Mouse (Mus musculus): ENCODE results near the gene Phf3. TPM values are rescaled to one million over a fixed set of nuclear protein-coding genes. Genes with fewer than 3 reads are reported as not detected.

Gene Phf3
- polyA plus RNA-seq, 1 experiment, result 9.9 TPM

DNA sequence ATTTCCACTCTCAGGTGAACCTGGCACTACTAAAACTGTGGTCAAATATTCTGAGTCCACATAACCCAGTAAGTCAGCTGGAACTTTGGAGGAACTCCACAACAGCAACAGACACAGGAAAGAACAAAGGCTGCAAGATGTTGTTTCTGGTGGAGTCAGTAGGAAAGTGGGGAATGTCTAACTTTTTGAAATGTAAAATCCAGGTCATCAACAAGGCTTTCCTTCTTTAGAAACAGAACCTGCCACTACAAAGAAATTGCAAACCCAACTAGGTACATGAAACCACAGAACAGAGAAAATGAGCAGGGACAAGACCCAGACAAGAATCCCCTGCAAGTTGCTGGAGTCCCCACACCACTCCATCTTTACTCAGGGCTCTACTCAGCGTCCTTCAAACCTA, 26.0 kb downstream of the Phf3 start:
- peaks cover 86% of the 10 kb centered on the region for H3K79me3 ChIP-seq (ENCODE audit: low read depth)
- H3K79me2 ChIP-seq (ENCODE audit: control insufficient read depth, insufficient read depth), result peaks cover 98% of the 10 kb centered on the region
- no peak for TF ChIP-seq MYOG (IDR thresholded peaks at IDR 0.05; ENCODE audit: control insufficient read depth, extremely low read depth, insufficient read length)
- TF ChIP-seq MYOD1 (IDR thresholded peaks at IDR 0.05; ENCODE audit: control insufficient read depth, insufficient read length, low read depth), result no peak
- TF ChIP-seq USF1 (IDR thresholded peaks at IDR 0.05; ENCODE audit: low read depth), result no peak
- no peaks in the 10 kb centered on the region for H3K27me3 ChIP-seq (ENCODE audit: control insufficient read depth, insufficient read depth, insufficient read length)
- H3K36me3 ChIP-seq (ENCODE audit: control insufficient read depth, insufficient read depth), result peaks cover 7% of the 10 kb centered on the region
- H3ac ChIP-seq (ENCODE audit: control insufficient read depth, insufficient read length, low read depth), result no peak overlapping the region
- H3K4me3 ChIP-seq (ENCODE audit: insufficient read depth, poor library complexity, severe bottlenecking), result no peak overlapping the region

- Histone ChIP-seq H3K27me3 (ENCODE audit: control insufficient read depth, insufficient read depth, insufficient read length) (no peaks in the 10 kb centered on the region), H3K4me3 (ENCODE audit: insufficient read depth, poor library complexity, severe bottlenecking) (no peak overlapping the region), H3K79me3 (ENCODE audit: low read depth) (peaks cover 73% of the 10 kb centered on the region), H3K36me3 (ENCODE audit: control insufficient read depth, insufficient read depth) (peaks cover 44% of the 10 kb centered on the region), H3K79me2 (ENCODE audit: control insufficient read depth, insufficient read depth) (peaks cover 98% of the 10 kb centered on the region), H3ac (ENCODE audit: control insufficient read depth, insufficient read length, low read depth) (no peak overlapping the region)
- TF ChIP-seq CEBPB (IDR thresholded peaks at IDR 0.05; ENCODE audit: low read depth), result no peak
- TF ChIP-seq MAX (IDR thresholded peaks at IDR 0.05), result no peak
- TF ChIP-seq USF1 (IDR thresholded peaks at IDR 0.05; ENCODE audit: low read depth), result no peak
- no peak for TF ChIP-seq MYOG (IDR thresholded peaks at IDR 0.05; ENCODE audit: control insufficient read depth, extremely low read depth, insufficient read length)
- TF ChIP-seq MYOD1 (IDR thresholded peaks at IDR 0.05; ENCODE audit: control insufficient read depth, insufficient read length, low read depth), result no peak
- TF ChIP-seq FOSL1 (IDR thresholded peaks at IDR 0.05; ENCODE audit: insufficient read depth, low read length, poor library complexity, severe bottlenecking), result no peak
- no peak for TF ChIP-seq CTCF (IDR thresholded peaks at IDR 0.05; ENCODE audit: control insufficient read depth, insufficient read depth, insufficient read length)
Observed at GRCm38 (mm10) chr1:30839662-30840061, 34.1 kb downstream of the Phf3 start.

DNA sequence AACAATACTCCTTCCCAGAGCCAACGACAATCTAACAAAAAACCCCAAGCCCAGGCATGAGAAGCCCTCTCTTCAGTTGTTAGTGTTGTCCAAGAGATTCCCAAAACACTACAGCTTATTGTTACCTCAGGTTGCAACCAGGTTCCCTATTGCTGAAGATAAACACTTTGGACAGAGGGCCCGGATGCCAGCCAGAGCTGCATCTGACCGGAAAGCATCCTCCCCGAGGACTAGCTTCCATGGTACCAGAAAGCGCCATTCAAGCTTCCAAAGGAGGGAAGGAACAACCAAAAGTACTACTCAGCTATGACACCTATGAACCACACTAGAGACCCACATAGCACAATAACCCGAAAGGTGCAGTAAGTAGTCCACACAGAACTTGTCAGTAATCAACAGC, 38.2 kb downstream of the Phf3 start:
- peaks cover 84% of the 10 kb centered on the region for H3K79me2 ChIP-seq (ENCODE audit: control insufficient read depth, insufficient read depth)
- H3K27me3 ChIP-seq (ENCODE audit: control insufficient read depth, insufficient read depth, insufficient read length), result no peaks in the 10 kb centered on the region
- no peak overlapping the region for H3ac ChIP-seq (ENCODE audit: control insufficient read depth, insufficient read length, low read depth)
- no peak for TF ChIP-seq CTCF (IDR thresholded peaks at IDR 0.05; ENCODE audit: control insufficient read depth, insufficient read depth, insufficient read length)
- TF ChIP-seq MYOG (IDR thresholded peaks at IDR 0.05; ENCODE audit: control insufficient read depth, extremely low read depth, insufficient read length), result no peak
- no peak for TF ChIP-seq MAX (IDR thresholded peaks at IDR 0.05)
- TF ChIP-seq CEBPB (IDR thresholded peaks at IDR 0.05; ENCODE audit: low read depth), result no peak
- no peak for TF ChIP-seq MYOD1 (IDR thresholded peaks at IDR 0.05; ENCODE audit: control insufficient read depth, insufficient read length, low read depth)
- TF ChIP-seq FOSL1 (IDR thresholded peaks at IDR 0.05; ENCODE audit: insufficient read depth, low read length, poor library complexity, severe bottlenecking), result no peak
- TF ChIP-seq USF1 (IDR thresholded peaks at IDR 0.05; ENCODE audit: low read depth), result no peak
- H3K36me3 ChIP-seq (ENCODE audit: control insufficient read depth, insufficient read depth), result peaks cover 43% of the 10 kb centered on the region
- H3K79me3 ChIP-seq (ENCODE audit: low read depth), result peaks cover 60% of the 10 kb centered on the region
- no peak overlapping the region for H3K4me3 ChIP-seq (ENCODE audit: insufficient read depth, poor library complexity, severe bottlenecking)

GRCm38 (mm10) chr1:30832778-30833177, 40.9 kb downstream of the Phf3 start:
- peaks cover 50% of the 10 kb centered on the region for H3K36me3 ChIP-seq (ENCODE audit: control insufficient read depth, insufficient read depth)
- TF ChIP-seq MYOD1 (IDR thresholded peaks at IDR 0.05; ENCODE audit: control insufficient read depth, insufficient read length, low read depth), result no peak
- TF ChIP-seq USF1 (IDR thresholded peaks at IDR 0.05; ENCODE audit: low read depth), result no peak
- TF ChIP-seq MAX (IDR thresholded peaks at IDR 0.05), result no peak
- no peak for TF ChIP-seq CTCF (IDR thresholded peaks at IDR 0.05; ENCODE audit: control insufficient read depth, insufficient read depth, insufficient read length)
- no peak for TF ChIP-seq CEBPB (IDR thresholded peaks at IDR 0.05; ENCODE audit: low read depth)
- no peak for TF ChIP-seq MYOG (IDR thresholded peaks at IDR 0.05; ENCODE audit: control insufficient read depth, extremely low read depth, insufficient read length)
- TF ChIP-seq FOSL1 (IDR thresholded peaks at IDR 0.05; ENCODE audit: insufficient read depth, low read length, poor library complexity, severe bottlenecking), result no peak

DNA sequence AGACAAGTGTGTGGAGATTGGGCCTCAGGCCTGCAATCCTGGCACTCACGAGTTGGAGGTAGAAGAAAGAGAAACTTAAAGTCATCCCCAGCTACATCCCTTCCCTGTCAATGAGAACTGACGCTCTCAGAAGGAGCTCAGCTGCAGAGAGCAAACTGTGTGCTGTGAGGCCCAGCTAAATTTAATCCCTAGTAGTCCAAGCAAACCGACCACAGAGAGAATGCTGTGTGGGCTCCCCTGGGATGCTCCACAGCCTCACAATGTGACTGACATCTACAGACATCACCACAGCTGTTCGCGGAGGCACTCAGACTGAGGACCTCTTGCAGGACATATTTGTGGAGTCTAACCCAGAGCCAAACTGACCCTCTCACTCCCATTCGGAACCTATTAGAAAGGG, 54.3 kb downstream of the Phf3 start:
- Histone ChIP-seq H3K4me3 (ENCODE audit: insufficient read depth, poor library complexity, severe bottlenecking) (no peak overlapping the region), H3K79me3 (ENCODE audit: low read depth) (peaks cover 3% of the 10 kb centered on the region), H3K79me2 (ENCODE audit: control insufficient read depth, insufficient read depth) (no peaks in the 10 kb centered on the region), H3ac (ENCODE audit: control insufficient read depth, insufficient read length, low read depth) (no peak overlapping the region), H3K27me3 (ENCODE audit: control insufficient read depth, insufficient read depth, insufficient read length) (no peaks in the 10 kb centered on the region), H3K36me3 (ENCODE audit: control insufficient read depth, insufficient read depth) (peaks cover 38% of the 10 kb centered on the region)
- TF ChIP-seq MAX (IDR thresholded peaks at IDR 0.05) (no peak), MYOD1 (IDR thresholded peaks at IDR 0.05; ENCODE audit: control insufficient read depth, insufficient read length, low read depth) (no peak)

More at GRCm38 (mm10) chr1:30832778-30833177, 40.9 kb downstream of the Phf3 start:
- H3K4me3 ChIP-seq (ENCODE audit: insufficient read depth, poor library complexity, severe bottlenecking), result no peak overlapping the region
- H3K27me3 ChIP-seq (ENCODE audit: control insufficient read depth, insufficient read depth, insufficient read length), result no peaks in the 10 kb centered on the region
- peaks cover 44% of the 10 kb centered on the region for H3K79me3 ChIP-seq (ENCODE audit: low read depth)
- H3ac ChIP-seq (ENCODE audit: control insufficient read depth, insufficient read length, low read depth), result no peak overlapping the region
- peaks cover 73% of the 10 kb centered on the region for H3K79me2 ChIP-seq (ENCODE audit: control insufficient read depth, insufficient read depth)

DNA sequence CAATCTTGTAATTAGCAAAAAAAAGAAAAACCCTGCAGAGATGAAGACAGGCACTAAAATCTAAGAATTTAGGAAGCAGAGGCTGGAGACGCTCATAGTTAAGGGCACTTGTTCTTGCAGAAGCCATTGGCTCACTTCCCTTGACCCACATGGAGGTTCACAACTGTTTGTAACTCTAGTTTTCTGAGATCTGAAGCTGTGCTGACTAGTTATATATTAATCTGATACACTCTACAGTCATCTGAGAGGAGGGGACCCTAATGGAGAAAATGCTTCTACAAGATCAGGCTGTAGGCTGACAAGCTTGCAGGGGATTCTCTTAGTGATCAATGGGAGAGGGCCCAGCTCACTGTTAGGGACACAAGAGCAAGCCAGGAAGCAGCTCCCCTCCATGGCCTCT, 58.1 kb downstream of the Phf3 start:
- Histone ChIP-seq H3ac (ENCODE audit: control insufficient read depth, insufficient read length, low read depth) (no peak overlapping the region), H3K27me3 (ENCODE audit: control insufficient read depth, insufficient read depth, insufficient read length) (no peaks in the 10 kb centered on the region), H3K79me3 (ENCODE audit: low read depth) (no peaks in the 10 kb centered on the region), H3K4me3 (ENCODE audit: insufficient read depth, poor library complexity, severe bottlenecking) (no peak overlapping the region), H3K36me3 (ENCODE audit: control insufficient read depth, insufficient read depth) (peaks cover 63% of the 10 kb centered on the region), H3K79me2 (ENCODE audit: control insufficient read depth, insufficient read depth) (no peaks in the 10 kb centered on the region)
- TF ChIP-seq CTCF (IDR thresholded peaks at IDR 0.05; ENCODE audit: control insufficient read depth, insufficient read depth, insufficient read length) (no peak), FOSL1 (IDR thresholded peaks at IDR 0.05; ENCODE audit: insufficient read depth, low read length, poor library complexity, severe bottlenecking) (no peak), MYOD1 (IDR thresholded peaks at IDR 0.05; ENCODE audit: control insufficient read depth, insufficient read length, low read depth) (no peak), MYOG (IDR thresholded peaks at IDR 0.05; ENCODE audit: control insufficient read depth, extremely low read depth, insufficient read length) (no peak), CEBPB (IDR thresholded peaks at IDR 0.05; ENCODE audit: low read depth) (no peak), USF1 (IDR thresholded peaks at IDR 0.05; ENCODE audit: low read depth) (no peak), MAX (IDR thresholded peaks at IDR 0.05) (no peak)

Measured in C2C12 (cell line).